8 mouse cellular contexts compared by ENCODE assay signal in the genomic region with DNA sequence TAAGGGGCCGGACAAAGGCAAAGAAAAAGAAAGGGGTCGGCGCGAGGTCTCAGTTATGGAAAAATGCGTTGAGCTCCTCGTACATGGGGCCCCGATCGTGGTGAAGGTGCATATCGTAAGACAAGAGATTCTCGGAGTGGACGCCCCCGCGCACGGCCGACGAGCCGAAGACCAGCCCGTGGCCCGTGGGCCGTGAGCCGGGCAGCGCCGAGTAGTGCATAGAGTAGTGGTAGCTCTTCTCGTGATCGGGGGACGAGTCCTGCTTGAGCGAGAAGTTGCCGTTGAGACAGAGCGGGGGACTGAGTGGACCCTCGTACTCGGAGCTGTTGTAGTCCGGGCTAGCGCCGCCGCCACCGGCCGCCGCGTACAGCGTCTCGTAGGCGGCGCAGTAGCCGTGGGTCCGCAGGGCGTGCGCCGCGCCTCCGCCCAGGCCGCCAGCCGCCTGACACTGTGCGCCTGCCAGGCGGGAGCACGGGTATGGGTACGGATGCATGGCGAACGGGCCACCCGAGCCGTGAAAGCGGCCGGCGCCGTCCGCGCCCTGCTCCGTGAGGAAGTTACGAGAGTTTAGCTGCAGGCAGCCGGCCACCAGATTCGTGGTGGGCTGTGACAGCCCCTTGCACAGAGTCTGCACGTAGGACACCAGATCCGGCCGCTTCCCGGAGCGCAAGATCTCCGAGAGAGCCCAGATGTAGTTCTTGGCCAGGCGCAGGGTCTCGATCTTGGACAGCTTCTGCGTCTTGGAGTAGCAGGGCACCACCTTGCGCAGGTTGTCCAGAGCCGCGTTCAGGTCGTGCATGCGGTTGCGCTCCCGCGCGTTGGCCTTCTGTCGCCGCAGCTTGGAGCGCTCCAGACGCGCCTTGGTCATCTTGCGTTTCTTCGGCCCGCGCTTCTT. TPM values are rescaled to one million over a fixed set of nuclear protein-coding genes. Genes with fewer than 3 reads are reported as not detected.
DNase-seq lines count a peak whose midpoint lies in the region; ATAC-seq and TF ChIP-seq lines count a peak whose summit lies in the region.

No protein-coding gene starts in this region.

- peak; percentile 55 for DNase-seq in embryo, embryonic 10 days (ENCODE audit: low spot score)
- DNase-seq in embryo, embryonic 9.5 days (ENCODE audit: extremely low spot score): no peak
- no peak for DNase-seq in testis, postnatal 14 days (ENCODE audit: low spot score)
- no peak for DNase-seq in ovary, postnatal 14 days (ENCODE audit: low spot score)
- no peak for DNase-seq in urinary bladder, postnatal 4 days (ENCODE audit: low spot score in 2 of 2)

- WGBS in intestine, postnatal 0 days: 1% methylated on average over 97 of the region's 97 CpGs
- WGBS in small intestine, adult 2 months: under 1% methylated on average over 97 of the region's 97 CpGs

- no peak for TF ChIP-seq CTCF in testis, adult 2 months (IDR thresholded peaks at IDR 0.05; ENCODE audit: control insufficient read depth, insufficient read depth, insufficient replicate concordance, low read depth, low read length)
- no peak for TF ChIP-seq CTCF in intestine, postnatal 0 days (IDR thresholded peaks at IDR 0.05; ENCODE audit: low read depth)
- TF ChIP-seq CTCF in small intestine, adult 2 months (IDR thresholded peaks at IDR 0.05; ENCODE audit: extremely low read depth, insufficient read length, insufficient replicate concordance, low read depth, low read length): no peak

- peak overlapping the region; percentile 17 for H3K4me3 ChIP-seq in testis, adult 2 months (ENCODE audit: control insufficient read depth, low read depth, low read length)
- peak overlapping the region; percentile 32 for H3K4me3 ChIP-seq in intestine, postnatal 0 days (ENCODE audit: low read depth, low read length)
- H3K4me3 ChIP-seq in small intestine, adult 2 months (ENCODE audit: low read depth, low read length): peak overlapping the region; percentile 46

- no peak overlapping the region for H3K27ac ChIP-seq in testis, adult 2 months (ENCODE audit: control insufficient read depth, insufficient read depth, low read depth, low read length)
- H3K27ac ChIP-seq in intestine, postnatal 0 days (ENCODE audit: low read depth, low read length): no peak overlapping the region
- no peak overlapping the region for H3K27ac ChIP-seq in small intestine, adult 2 months (ENCODE audit: insufficient read depth, low read depth, low read length)

- ATAC-seq in intestine, postnatal 0 days: no peak

- H3K27me3 ChIP-seq in testis, adult 2 months (ENCODE audit: control insufficient read depth, insufficient read depth, low read length): peaks cover 3% of the 10 kb centered on the region; the same call in 1 of the 2 replicates
- peaks cover 100% of the 10 kb centered on the region for H3K27me3 ChIP-seq in intestine, postnatal 0 days (replicated peaks; ENCODE audit: control insufficient read depth, insufficient read depth, low read length)
- H3K27me3 ChIP-seq in small intestine, adult 2 months (ENCODE audit: control insufficient read depth, insufficient read depth, low read length): peaks cover 89% of the 10 kb centered on the region

- peaks cover 7% of the 10 kb centered on the region; the same call in 1 of the 2 replicates for H3K4me1 ChIP-seq in testis, adult 2 months (ENCODE audit: control insufficient read depth, insufficient read depth, low read length)
- peaks cover 6% of the 10 kb centered on the region; the same call in 1 of the 2 replicates for H3K4me1 ChIP-seq in intestine, postnatal 0 days (replicated peaks; ENCODE audit: control insufficient read depth, insufficient read depth, low read length)
- peaks cover 16% of the 10 kb centered on the region for H3K4me1 ChIP-seq in small intestine, adult 2 months (ENCODE audit: control insufficient read depth, insufficient read depth, insufficient read length, low read length)

- TF ChIP-seq POLR2A in testis, adult 2 months (IDR thresholded peaks at IDR 0.05; ENCODE audit: control insufficient read depth, low read depth, low read length): no peak
- TF ChIP-seq POLR2A in small intestine, adult 2 months (IDR thresholded peaks at IDR 0.05; ENCODE audit: low read depth, low read length): no peak

- no peaks in the 10 kb centered on the region for H3K36me3 ChIP-seq in testis, adult 2 months (ENCODE audit: control insufficient read depth, insufficient read depth, low read length)
- no peaks in the 10 kb centered on the region for H3K36me3 ChIP-seq in intestine, postnatal 0 days (ENCODE audit: control insufficient read depth, insufficient read depth)
- no peaks in the 10 kb centered on the region for H3K36me3 ChIP-seq in small intestine, adult 2 months (ENCODE audit: control insufficient read depth, insufficient read depth, low read length)

- peak overlapping the region; percentile 58 for H3K4me2 ChIP-seq in intestine, postnatal 0 days (replicated peaks; ENCODE audit: low read depth)

- H3K9ac ChIP-seq in intestine, postnatal 0 days (ENCODE audit: low read depth, low read length): no peak overlapping the region

- no peaks in the 10 kb centered on the region for H3K9me3 ChIP-seq in intestine, postnatal 0 days (ENCODE audit: control insufficient read depth)

RNA-seq across cellular contexts. Expression of a gene that starts 2.1 kb away (rescaled TPM):
- polyA plus RNA-seq in testis, adult 2 months (2012; rRNA removed): not detected in 2 replicates
- 0.07 TPM in 1 of 2 replicates, not detected in the other for polyA plus RNA-seq in intestine, postnatal 0 days (2015; fragmentation: Nextera tagmentation; extraction: Ambion mirVana)
- polyA plus RNA-seq in small intestine, adult 2 months (2012; rRNA removed): 0.11 and 0.13 TPM in 2 replicates

RNA-seq across cellular contexts. Expression of a gene that starts 20.8 kb away (rescaled TPM):
- polyA plus RNA-seq in testis, adult 2 months (2012; rRNA removed): 0.58 and 1.1 TPM in 2 replicates
- 99.5 and 102 TPM in 2 replicates for polyA plus RNA-seq in intestine, postnatal 0 days (2015; fragmentation: Nextera tagmentation; extraction: Ambion mirVana)
- 86.8 and 270 TPM in 2 replicates for polyA plus RNA-seq in small intestine, adult 2 months (2012; rRNA removed)

RNA-seq across cellular contexts. Expression of a gene that starts 30.8 kb away (rescaled TPM):
- 24.3 and 26.9 TPM in 2 replicates for polyA plus RNA-seq in testis, adult 2 months (2012; rRNA removed)
- 29.0 and 30.1 TPM in 2 replicates for polyA plus RNA-seq in intestine, postnatal 0 days (2015; fragmentation: Nextera tagmentation; extraction: Ambion mirVana)
- polyA plus RNA-seq in small intestine, adult 2 months (2012; rRNA removed): 47.0 and 76.5 TPM in 2 replicates

RNA-seq across cellular contexts. Expression of a gene that starts 56.2 kb away (rescaled TPM):
- 0.19 TPM in 1 of 2 replicates, not detected in the other for polyA plus RNA-seq in testis, adult 2 months (2012; rRNA removed)
- polyA plus RNA-seq in intestine, postnatal 0 days (2015; fragmentation: Nextera tagmentation; extraction: Ambion mirVana): 0.44 and 0.69 TPM in 2 replicates
- polyA plus RNA-seq in small intestine, adult 2 months (2012; rRNA removed): 0.24 and 0.42 TPM in 2 replicates

RNA-seq across cellular contexts. Expression of a gene that starts 58.9 kb away (rescaled TPM):
- polyA plus RNA-seq in testis, adult 2 months (2012; rRNA removed): 0.35 and 4.7 TPM in 2 replicates
- polyA plus RNA-seq in intestine, postnatal 0 days (2015; fragmentation: Nextera tagmentation; extraction: Ambion mirVana): not detected in 2 replicates
- not detected in 2 replicates for polyA plus RNA-seq in small intestine, adult 2 months (2012; rRNA removed)

Comparison
In these comparisons a context has a peak if more than half of its experiments do, and no peak if none do; other contexts are left out.
1. RNA of a gene that starts 20.8 kb away (polyA plus RNA-seq): 86.8 to 270 TPM in small intestine, adult 2 months and 99.5 to 102 TPM in intestine, postnatal 0 days; 0.58 to 1.1 TPM in testis, adult 2 months; every median in the first group is over 10 times any median in the second.
2. Peak in every context shown above with its lines, with median percentiles within 50 percentile points of each other: H3K4me3 ChIP-seq.